Mouse (Mus musculus) common myeloid progenitor, adult 5-6 weeks (primary cell): ENCODE measurements at regions not wholly inside any gene's neighbourhood (a gene's known extent, or its start where the extent isn't known, plus 50 kb on each side); places are given as distances from the start of the nearest gene placed in this dataset.
A peak's percentile ranks its signal among the peaks of the same experiment; 100 is the strongest.

Experiments used
- ATAC-seq: replicated peaks from 2 replicates; pipeline ENCODE4 v1.8.0; 2016; ENCODE audit warnings: low read depth, mild to moderate bottlenecking, moderate TSS enrichment, inconsistent platforms; ENCODE audit not compliant: poor library complexity, severe bottlenecking

GRCm38 (mm10) chr1:142605224-142605623 is 1035.2 kb upstream of the B3galt2 start:
- ATAC-seq: no peak

- ATAC-seq: peak; percentile 56; the same call in 1 of the 2 replicates
These were observed 1034.4 kb upstream of the B3galt2 start for GRCm38 (mm10) chr1:142606082-142606481.

- ATAC-seq: no peak
These were observed 1019.0 kb upstream of the B3galt2 start for GRCm38 (mm10) chr1:142621464-142621863.

- no peak for ATAC-seq
These were observed 1016.2 kb upstream of the B3galt2 start for GRCm38 (mm10) chr1:142624303-142624702.

GRCm38 (mm10) chr1:142655289-142655688 is 985.2 kb upstream of the B3galt2 start:
- ATAC-seq: peak; percentile 52

- ATAC-seq: 0 out of 2 replicates have a peak, but pooled peaks have one; percentile 22
These were observed 975.2 kb upstream of the B3galt2 start for GRCm38 (mm10) chr1:142665262-142665661.

- ATAC-seq: no peak
These were observed 960.5 kb upstream of the B3galt2 start for GRCm38 (mm10) chr1:142679917-142680316.

- ATAC-seq: 0 out of 2 replicates have a peak, but pooled peaks have one; percentile 29
These were observed 951.6 kb upstream of the B3galt2 start for GRCm38 (mm10) chr1:142688828-142689227.

- no peak for ATAC-seq
These were observed 945.3 kb upstream of the B3galt2 start for GRCm38 (mm10) chr1:142695179-142695578.

GRCm38 (mm10) chr1:142708263-142708662 is 932.2 kb upstream of the B3galt2 start:
- ATAC-seq: no peak

GRCm38 (mm10) chr1:142730259-142730658 is 910.2 kb upstream of the B3galt2 start:
- ATAC-seq: no peak

- no peak for ATAC-seq
These were observed 906.4 kb upstream of the B3galt2 start for GRCm38 (mm10) chr1:142734108-142734507.

- ATAC-seq: no peak
These were observed 902.1 kb upstream of the B3galt2 start for GRCm38 (mm10) chr1:142738376-142738775.

GRCm38 (mm10) chr1:142742307-142742706 is 898.2 kb upstream of the B3galt2 start:
- ATAC-seq: peak; percentile 100

- no peak for ATAC-seq
These were observed 869.5 kb upstream of the B3galt2 start for GRCm38 (mm10) chr1:142771010-142771409.
